Mouse (Mus musculus) G1E (cell line): Measurements from ENCODE around the gene Ganab. TPM values are rescaled to one million over a fixed set of nuclear protein-coding genes. Genes with fewer than 3 reads are reported as not detected.

Experiments used
- ATAC-seq: 2 replicates; pipeline ENCODE4 v1.8.0; 2016; ENCODE audit warnings: mild to moderate bottlenecking; ENCODE audit not compliant: insufficient number of reproducible peaks, poor library complexity, low FRiP score, severe bottlenecking; ENCODE audit errors: extremely low read depth
- DNase-seq: peaks from one replicate; pipeline ENCODE4 v3.0.0; 2012; ENCODE audit warnings: low spot score
- H3K27me3 ChIP-seq: 2 replicates; pipeline ENCODE4 v1.6.1; 2012; ENCODE audit warnings: mild to moderate bottlenecking, low read length, inconsistent platforms; ENCODE audit not compliant: insufficient read depth
- H3K36me3 ChIP-seq: replicated peaks from 2 replicates; pipeline ENCODE3; 2012; ENCODE audit warnings: mild to moderate bottlenecking, inconsistent platforms
- H3K4me1 ChIP-seq: 2 replicates; pipeline ENCODE4 v1.6.1; 2012; ENCODE audit warnings: low read depth, low read length, inconsistent platforms, mixed read lengths; ENCODE audit not compliant: insufficient read depth
- H3K4me3 ChIP-seq: 2 replicates; pipeline ENCODE4 v1.5.1; 2012; ENCODE audit warnings: low read depth, mild to moderate bottlenecking, inconsistent platforms, low read length, moderate library complexity, mixed read lengths
- H3K9me3 ChIP-seq: replicated peaks from 2 replicates; pipeline ENCODE4 v1.6.1; 2012; ENCODE audit warnings: inconsistent platforms
- CTCF ChIP-seq: IDR thresholded peaks from 2 replicates; pipeline ENCODE4 v1.5.1; 2012; ENCODE audit warnings: low read depth, low read length, inconsistent platforms, mixed read lengths
- GATA1 ChIP-seq: IDR thresholded peaks from 2 replicates; pipeline ENCODE4 v1.6.1; 2012; ENCODE audit warnings: borderline replicate concordance, low read length, inconsistent platforms, mixed read lengths
- GATA2 ChIP-seq: IDR thresholded peaks from 2 replicates; pipeline ENCODE4 v1.6.1; 2012; ENCODE audit warnings: low read depth, low read length, inconsistent platforms, borderline replicate concordance
- POLR2AphosphoS5 ChIP-seq: IDR thresholded peaks from 2 replicates; pipeline ENCODE4 v1.6.1; 2012; ENCODE audit warnings: low read depth, low read length, inconsistent platforms; ENCODE audit not compliant: insufficient replicate concordance
- TAL1 ChIP-seq: conservative IDR thresholded peaks from 2 replicates; pipeline ENCODE4 v1.6.1; 2012; ENCODE audit warnings: low read depth, low read length, inconsistent platforms, mixed read lengths
- polyA plus RNA-seq: library from polyadenylated mRNA; stranded (reverse); fragments of >175 nt; gene quantifications from 2 replicates; pipeline ENCODE4 v1.2.3, GENCODE M21; 2012
- total RNA-seq, 2 experiments: library from RNA; stranded (forward) in 1 of 2; stranded (reverse) in 1 of 2; fragments of 200-1000 nt in 1 of 2; fragments of >200 nt in 1 of 2; fragmentation: Nextera tagmentation in 1 of 2; gene quantifications; 2 replicates each; pipeline ENCODE4 v1.2.3; 2014 to 2017

The Ganab gene
- total and polyA plus RNA-seq, 3 experiments: 56.2 to 214 (median 75.0) TPM

GRCm38 (mm10) chr19:8962256-8962655 is 64.4 kb downstream of the Ganab start:
- TF ChIP-seq CTCF (no peak), POLR2AphosphoS5 (no peak), GATA2 (no peak), GATA1 (no peak), TAL1 (no peak)
- peaks cover 54% of the 10 kb centered on the region for H3K4me1 ChIP-seq
- no peaks in the 10 kb centered on the region for H3K9me3 ChIP-seq
- H3K4me3 ChIP-seq: no peak overlapping the region
- DNase-seq: no peak
- H3K36me3 ChIP-seq: peaks cover 90% of the 10 kb centered on the region
- ATAC-seq: no peak
- no peaks in the 10 kb centered on the region for H3K27me3 ChIP-seq

GRCm38 (mm10) chr19:8965075-8965474 is 67.2 kb downstream of the Ganab start:
- DNase-seq: no peak
- H3K36me3 ChIP-seq: peaks cover 91% of the 10 kb centered on the region
- no peak for ATAC-seq
- no peak for TF ChIP-seq GATA1
- no peak for TF ChIP-seq GATA2
- TF ChIP-seq CTCF: no peak
- no peak for TF ChIP-seq POLR2AphosphoS5
- peaks cover 52% of the 10 kb centered on the region for H3K4me1 ChIP-seq
- H3K4me3 ChIP-seq: no peak overlapping the region; the same call in 1 of the 2 replicates
- no peaks in the 10 kb centered on the region for H3K27me3 ChIP-seq
- no peaks in the 10 kb centered on the region for H3K9me3 ChIP-seq

GRCm38 (mm10) chr19:8965771-8966170 is 67.9 kb downstream of the Ganab start:
- Histone ChIP-seq H3K36me3 (peaks cover 91% of the 10 kb centered on the region), H3K27me3 (no peaks in the 10 kb centered on the region), H3K4me1 (peaks cover 59% of the 10 kb centered on the region), H3K4me3 (peak overlapping the region; percentile 38; the same call in 1 of the 2 replicates), H3K9me3 (no peaks in the 10 kb centered on the region)
- TF ChIP-seq POLR2AphosphoS5 (no peak), GATA2 (no peak), GATA1 (no peak), CTCF (no peak), TAL1 (no peak)
- no peak for ATAC-seq
- DNase-seq: no peak

GRCm38 (mm10) chr19:8966198-8966589 is 68.3 kb downstream of the Ganab start:
- H3K9me3 ChIP-seq: no peaks in the 10 kb centered on the region
- ATAC-seq: no peak
- no peaks in the 10 kb centered on the region for H3K27me3 ChIP-seq
- peak overlapping the region; percentile 82 for H3K4me3 ChIP-seq
- TF ChIP-seq GATA2: no peak
- no peak for TF ChIP-seq TAL1
- no peak for TF ChIP-seq GATA1
- TF ChIP-seq POLR2AphosphoS5: no peak
- no peak for TF ChIP-seq CTCF
- peaks cover 64% of the 10 kb centered on the region for H3K4me1 ChIP-seq
- peaks cover 91% of the 10 kb centered on the region for H3K36me3 ChIP-seq
- DNase-seq: no peak

Other genes starting within 250 kb of the Ganab start
Only the 20 nearest of the 33 such genes appear.
- 61.6 and 73.9 TPM in 2 replicates for gene Ttc9c, start 78.7 kb upstream of the Ganab start, total RNA-seq (2014; fragmentation: Nextera tagmentation)
- 74.7 and 76.1 TPM in 2 replicates for gene Ttc9c, start 78.7 kb upstream of the Ganab start, total RNA-seq (2017)
- gene Ttc9c, start 78.7 kb upstream of the Ganab start, polyA plus RNA-seq: 4.7 and 6.9 TPM in 2 replicates
- 75.0 and 82.1 TPM in 2 replicates for gene Hnrnpul2, start 78.1 kb upstream of the Ganab start, total RNA-seq (2014; fragmentation: Nextera tagmentation)
- 33.7 and 45.9 TPM in 2 replicates for gene Hnrnpul2, start 78.1 kb upstream of the Ganab start, total RNA-seq (2017)
- gene Hnrnpul2, start 78.1 kb upstream of the Ganab start, polyA plus RNA-seq: 114 and 136 TPM in 2 replicates
- not detected in 2 replicates for gene AC129217.1, start 68.3 kb upstream of the Ganab start, total RNA-seq (2014; fragmentation: Nextera tagmentation)
- 3.4 and 3.7 TPM in 2 replicates for gene AC129217.1, start 68.3 kb upstream of the Ganab start, total RNA-seq (2017)
- gene AC129217.1, start 68.3 kb upstream of the Ganab start, polyA plus RNA-seq: 102 and 115 TPM in 2 replicates
- 17.0 and 20.5 TPM in 2 replicates for gene Bscl2, start 60.6 kb upstream of the Ganab start, total RNA-seq (2014; fragmentation: Nextera tagmentation)
- gene Bscl2, start 60.6 kb upstream of the Ganab start, total RNA-seq (2017): 5.5 and 6.6 TPM in 2 replicates
- gene Bscl2, start 60.6 kb upstream of the Ganab start, polyA plus RNA-seq: 6.5 and 9.0 TPM in 2 replicates
- gene Gng3, start 58.9 kb upstream of the Ganab start, total RNA-seq (2014; fragmentation: Nextera tagmentation): not detected in 2 replicates
- gene Gng3, start 58.9 kb upstream of the Ganab start, total RNA-seq (2017): 0.11 TPM in 1 of 2 replicates, not detected in the other
- not detected in 2 replicates for gene Gng3, start 58.9 kb upstream of the Ganab start, polyA plus RNA-seq
- not detected in 2 replicates for gene Lrrn4cl, start 47.3 kb upstream of the Ganab start, total RNA-seq (2014; fragmentation: Nextera tagmentation)
- gene Lrrn4cl, start 47.3 kb upstream of the Ganab start, total RNA-seq (2017): 0.06 and 0.16 TPM in 2 replicates
- gene Lrrn4cl, start 47.3 kb upstream of the Ganab start, polyA plus RNA-seq: not detected in 2 replicates
- gene Ubxn1, start 26.6 kb upstream of the Ganab start, total RNA-seq (2014; fragmentation: Nextera tagmentation): 101 and 102 TPM in 2 replicates
- gene Ubxn1, start 26.6 kb upstream of the Ganab start, total RNA-seq (2017): 184 and 203 TPM in 2 replicates
- 233 and 309 TPM in 2 replicates for gene Ubxn1, start 26.6 kb upstream of the Ganab start, polyA plus RNA-seq
- 22.3 and 24.8 TPM in 2 replicates for gene Uqcc3, start 17.1 kb upstream of the Ganab start, total RNA-seq (2014; fragmentation: Nextera tagmentation)
- gene Uqcc3, start 17.1 kb upstream of the Ganab start, total RNA-seq (2017): 107 and 112 TPM in 2 replicates
- 39.6 and 41.1 TPM in 2 replicates for gene Uqcc3, start 17.1 kb upstream of the Ganab start, polyA plus RNA-seq
- gene Lbhd1, start 14.3 kb upstream of the Ganab start, total RNA-seq (2014; fragmentation: Nextera tagmentation): 9.1 and 11.4 TPM in 2 replicates
- 14.8 and 18.1 TPM in 2 replicates for gene Lbhd1, start 14.3 kb upstream of the Ganab start, total RNA-seq (2017)
- gene Lbhd1, start 14.3 kb upstream of the Ganab start, polyA plus RNA-seq: 0.64 and 0.67 TPM in 2 replicates
- gene Gm49403, start 14.1 kb upstream of the Ganab start, total RNA-seq (2014; fragmentation: Nextera tagmentation): not detected in 2 replicates
- not detected in 2 replicates for gene Gm49403, start 14.1 kb upstream of the Ganab start, total RNA-seq (2017)
- gene Gm49403, start 14.1 kb upstream of the Ganab start, polyA plus RNA-seq: not detected in 2 replicates
- gene 1810009A15Rik, start 9.2 kb upstream of the Ganab start, total RNA-seq (2014; fragmentation: Nextera tagmentation): 53.0 and 65.4 TPM in 2 replicates
- gene 1810009A15Rik, start 9.2 kb upstream of the Ganab start, total RNA-seq (2017): 84.9 and 104 TPM in 2 replicates
- 66.1 and 85.7 TPM in 2 replicates for gene 1810009A15Rik, start 9.2 kb upstream of the Ganab start, polyA plus RNA-seq
- gene Gm49416, start 9.1 kb upstream of the Ganab start, total RNA-seq (2014; fragmentation: Nextera tagmentation): 10.6 and 15.0 TPM in 2 replicates
- gene Gm49416, start 9.1 kb upstream of the Ganab start, total RNA-seq (2017): not detected in 2 replicates
- gene Gm49416, start 9.1 kb upstream of the Ganab start, polyA plus RNA-seq: 8.7 and 10.4 TPM in 2 replicates
- 32.8 and 35.7 TPM in 2 replicates for gene Ints5, start 5.1 kb upstream of the Ganab start, total RNA-seq (2014; fragmentation: Nextera tagmentation)
- 15.7 and 16.6 TPM in 2 replicates for gene Ints5, start 5.1 kb upstream of the Ganab start, total RNA-seq (2017)
- 59.6 and 64.0 TPM in 2 replicates for gene Ints5, start 5.1 kb upstream of the Ganab start, polyA plus RNA-seq
- 70.3 and 75.7 TPM in 2 replicates for gene B3gat3, start 22.3 kb downstream of the Ganab start, total RNA-seq (2014; fragmentation: Nextera tagmentation)
- gene B3gat3, start 22.3 kb downstream of the Ganab start, total RNA-seq (2017): 38.8 and 47.0 TPM in 2 replicates
- gene B3gat3, start 22.3 kb downstream of the Ganab start, polyA plus RNA-seq: 156 and 180 TPM in 2 replicates
- 1.1 TPM in 1 of 2 replicates, not detected in the other for gene Rom1, start 31.3 kb downstream of the Ganab start, total RNA-seq (2014; fragmentation: Nextera tagmentation)
- gene Rom1, start 31.3 kb downstream of the Ganab start, total RNA-seq (2017): 5.4 and 6.0 TPM in 2 replicates
- gene Rom1, start 31.3 kb downstream of the Ganab start, polyA plus RNA-seq: 14.2 and 16.0 TPM in 2 replicates
- 24.7 and 26.3 TPM in 2 replicates for gene Eml3, start 31.5 kb downstream of the Ganab start, total RNA-seq (2014; fragmentation: Nextera tagmentation)
- 40.1 and 42.5 TPM in 2 replicates for gene Eml3, start 31.5 kb downstream of the Ganab start, total RNA-seq (2017)
- gene Eml3, start 31.5 kb downstream of the Ganab start, polyA plus RNA-seq: 111 and 114 TPM in 2 replicates
- gene Mta2, start 43.8 kb downstream of the Ganab start, total RNA-seq (2014; fragmentation: Nextera tagmentation): 183 and 186 TPM in 2 replicates
- 166 and 177 TPM in 2 replicates for gene Mta2, start 43.8 kb downstream of the Ganab start, total RNA-seq (2017)
- gene Mta2, start 43.8 kb downstream of the Ganab start, polyA plus RNA-seq: 67.7 and 76.9 TPM in 2 replicates
- 17.8 and 25.6 TPM in 2 replicates for gene Tut1, start 55.8 kb downstream of the Ganab start, total RNA-seq (2014; fragmentation: Nextera tagmentation)
- gene Tut1, start 55.8 kb downstream of the Ganab start, total RNA-seq (2017): 32.3 and 37.3 TPM in 2 replicates
- 60.9 and 74.1 TPM in 2 replicates for gene Tut1, start 55.8 kb downstream of the Ganab start, polyA plus RNA-seq
- 955 and 998 TPM in 2 replicates for gene Eef1g, start 69.0 kb downstream of the Ganab start, total RNA-seq (2014; fragmentation: Nextera tagmentation)
- 647 and 686 TPM in 2 replicates for gene Eef1g, start 69.0 kb downstream of the Ganab start, total RNA-seq (2017)
- gene Eef1g, start 69.0 kb downstream of the Ganab start, polyA plus RNA-seq: 112 and 237 TPM in 2 replicates
- 22.4 and 27.8 TPM in 2 replicates for gene Ahnak, start 91.2 kb downstream of the Ganab start, total RNA-seq (2014; fragmentation: Nextera tagmentation)
- gene Ahnak, start 91.2 kb downstream of the Ganab start, total RNA-seq (2017): 100 and 124 TPM in 2 replicates
- 5.9 and 10.4 TPM in 2 replicates for gene Ahnak, start 91.2 kb downstream of the Ganab start, polyA plus RNA-seq